Mouse (Mus musculus): ENCODE measurements at regions not wholly inside any gene's neighbourhood (a gene's known extent, or its start where the extent isn't known, plus 50 kb on each side); places are given as distances from the start of the nearest gene placed in this dataset.

- TF ChIP-seq POLR2A (IDR thresholded peaks at IDR 0.05; ENCODE audit: insufficient read depth, low read length) (no peak), CTCF (IDR thresholded peaks at IDR 0.05; ENCODE audit: low read depth, low read length) (no peak), EP300 (IDR thresholded peaks at IDR 0.05; ENCODE audit: insufficient read depth, low read depth, low read length) (no peak)
Measured at GRCm38 (mm10) chr2:75451846-75452267, 207.2 kb upstream of the Hnrnpa3 start.
